Mouse (Mus musculus) embryonic fibroblast, embryonic 13.5 days (primary cell): ENCODE data around the gene Nt5c1a.

ENCODE experiments used
- CTCF ChIP-seq: IDR thresholded peaks from 2 replicates; pipeline ENCODE4 v1.5.1; 2011; ENCODE audit warnings: mild to moderate bottlenecking, control low read depth, low read length, moderate library complexity, borderline replicate concordance; ENCODE audit not compliant: insufficient read depth
- POLR2A ChIP-seq: IDR thresholded peaks from 2 replicates; pipeline ENCODE4 v1.6.1; 2011; ENCODE audit warnings: low read depth, mild to moderate bottlenecking, control low read depth, low read length, moderate library complexity

DNA sequence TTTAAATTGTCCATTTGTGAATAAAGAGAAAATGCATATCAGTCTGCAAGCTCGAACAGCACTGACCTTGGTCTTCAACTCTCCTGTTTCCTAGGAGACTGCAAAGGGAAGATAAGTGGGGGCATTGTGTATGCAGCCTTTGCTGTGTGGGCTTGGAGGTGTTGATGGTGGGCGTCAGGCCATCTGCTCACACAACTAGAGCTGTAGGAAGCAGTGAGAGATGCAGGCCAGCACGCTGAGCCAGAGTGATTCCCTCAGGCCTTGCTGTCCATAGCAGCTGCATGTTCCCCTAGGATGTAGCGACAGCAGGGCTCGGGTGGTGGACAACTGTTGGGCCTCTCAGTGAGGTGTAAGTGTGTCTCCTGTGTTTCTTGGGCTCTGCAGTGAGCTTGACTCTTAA is 48.3 kb upstream of the Nt5c1a start:
- TF ChIP-seq CTCF = no peak
- TF ChIP-seq POLR2A = no peak
